Mouse (Mus musculus) stomach, embryonic 14.5 days (tissue): ENCODE results near the gene Ankrd13d. TPM values are rescaled to one million over a fixed set of nuclear protein-coding genes. Genes with fewer than 3 reads are reported as not detected.

Experiments used
- ATAC-seq: fragments of 200-750 bp; cut with Nextera tagmentation; 2 replicates; pipeline ENCODE4 v1.8.0; 2017; ENCODE audit warnings: low read depth, moderate TSS enrichment; ENCODE audit not compliant: insufficient number of reproducible peaks, insufficient read depth, low FRiP score
- H3K27ac ChIP-seq: fragments of 300-500 bp; sonication (generic); 2 replicates; pipeline ENCODE4 v1.5.1; 2014; ENCODE audit warnings: mild to moderate bottlenecking, low read length, moderate library complexity, mixed read lengths
- H3K27me3 ChIP-seq: fragments of 300-500 bp; sonication (generic); 2 replicates; pipeline ENCODE4 v1.6.1; 2014; ENCODE audit warnings: low read length, control low read depth, mixed read lengths; ENCODE audit not compliant: control insufficient read depth, insufficient read depth
- H3K36me3 ChIP-seq: fragments of 300-500 bp; sonication (generic); 2 replicates; pipeline ENCODE4 v1.6.1; 2014; ENCODE audit warnings: mild to moderate bottlenecking, control low read depth, low read length, moderate library complexity, mixed read lengths; ENCODE audit not compliant: control insufficient read depth, insufficient read depth
- H3K4me1 ChIP-seq: fragments of 300-500 bp; sonication (generic); 2 replicates; pipeline ENCODE4 v1.6.1; 2014; ENCODE audit warnings: low read length, control low read depth, mixed read lengths; ENCODE audit not compliant: control insufficient read depth, insufficient read depth
- H3K4me2 ChIP-seq: fragments of 300-500 bp; sonication (generic); replicated peaks from 2 replicates; pipeline ENCODE4 v1.6.1; 2014; ENCODE audit warnings: low read depth, low read length, control low read depth
- H3K4me3 ChIP-seq: fragments of 300-500 bp; sonication (generic); 2 replicates; pipeline ENCODE4 v1.5.1; 2014; ENCODE audit warnings: low read depth, low read length, control low read depth
- H3K9ac ChIP-seq: fragments of 300-500 bp; sonication (generic); replicated peaks from 2 replicates; pipeline ENCODE4 v1.6.1; 2014; ENCODE audit warnings: low read depth, mild to moderate bottlenecking, control low read depth, low read length, moderate library complexity, mixed read lengths
- H3K9me3 ChIP-seq: fragments of 300-500 bp; sonication (generic); 2 replicates; pipeline ENCODE4 v1.6.1; 2016; ENCODE audit warnings: low read depth, low read length, control low read depth; ENCODE audit not compliant: control insufficient read depth
- WGBS: fragments of 180-500 bp; shearing (Covaris S2); extraction: QIAGEN DNeasy Blood & Tissue Kit; methylation state at CpG from one replicate; pipeline ENCODE4 v1.1.7; 2014; 5-methylcytosine and 5-hydroxymethylcytosine counted together
- polyA plus RNA-seq: library from polyadenylated mRNA; unstranded; fragments of >200 nt; fragmentation: Nextera tagmentation; extraction: Ambion mirVana; gene quantifications from 2 replicates; pipeline ENCODE4 v1.2.1, GENCODE M21; 2014

Gene Ankrd13d
- polyA plus RNA-seq, 1 experiment from 2014 or later, result 13.0 TPM

DNA sequence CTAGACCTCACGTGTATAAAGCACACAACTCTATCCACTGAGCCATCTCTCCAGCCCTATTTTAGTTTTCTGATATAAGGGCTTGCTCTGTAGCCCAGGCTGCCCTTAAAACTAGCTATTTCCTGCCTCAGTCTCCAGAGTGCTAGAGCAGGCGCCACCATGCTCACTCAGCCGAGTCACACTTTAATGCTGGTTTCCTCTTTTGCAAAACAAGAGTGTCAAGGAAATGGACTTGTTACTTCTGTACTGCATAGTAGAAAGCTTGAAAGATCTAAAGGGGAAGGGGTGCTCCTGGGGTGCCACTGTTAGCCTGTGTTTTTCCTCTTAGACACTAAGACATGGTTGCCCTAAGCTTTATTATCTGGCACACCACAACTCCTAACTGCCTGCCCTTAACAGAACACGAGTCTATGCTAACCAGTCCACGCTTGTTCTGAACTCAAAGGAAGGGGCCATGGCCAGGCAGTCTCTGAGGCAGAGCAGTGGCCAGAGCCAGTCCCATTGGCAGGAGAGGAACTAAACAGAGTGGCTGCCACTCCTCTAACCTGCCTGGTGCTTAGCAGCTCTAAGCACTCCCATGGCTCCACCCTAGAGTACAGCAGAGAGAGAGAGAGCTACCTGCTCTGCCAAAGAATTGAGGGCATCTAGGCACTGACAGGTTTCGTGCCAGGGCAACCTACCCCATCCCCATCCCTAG is 16.8 kb upstream of the Ankrd13d start:
- H3K4me3 ChIP-seq, result no peak overlapping the region
- no peaks in the 10 kb centered on the region for H3K9me3 ChIP-seq
- no peak overlapping the region for H3K4me2 ChIP-seq
- no peak for ATAC-seq
- no peaks in the 10 kb centered on the region for H3K36me3 ChIP-seq
- H3K27ac ChIP-seq, result no peak overlapping the region; the same call in 1 of the 2 replicates
- no peaks in the 10 kb centered on the region for H3K27me3 ChIP-seq
- no peak overlapping the region for H3K9ac ChIP-seq
- 84% methylated on average over 6 of the region's 6 CpGs for WGBS
- peaks cover 60% of the 10 kb centered on the region for H3K4me1 ChIP-seq

GRCm38 (mm10) chr19:4299126-4299525 is 16.2 kb upstream of the Ankrd13d start:
- no peaks in the 10 kb centered on the region for H3K27me3 ChIP-seq
- H3K4me2 ChIP-seq, result no peak overlapping the region
- 89% methylated on average over 7 of the region's 7 CpGs for WGBS
- H3K36me3 ChIP-seq, result no peaks in the 10 kb centered on the region
- no peak for ATAC-seq
- H3K4me1 ChIP-seq, result peaks cover 54% of the 10 kb centered on the region
- no peak overlapping the region for H3K27ac ChIP-seq
- H3K9ac ChIP-seq, result no peak overlapping the region
- no peak overlapping the region for H3K4me3 ChIP-seq
- no peaks in the 10 kb centered on the region for H3K9me3 ChIP-seq

- WGBS, result 86% methylated on average over 17 of the region's 17 CpGs
- Histone ChIP-seq H3K9ac (no peak overlapping the region), H3K36me3 (no peaks in the 10 kb centered on the region), H3K27ac (no peak overlapping the region), H3K9me3 (no peaks in the 10 kb centered on the region), H3K4me2 (no peak overlapping the region), H3K27me3 (no peaks in the 10 kb centered on the region), H3K4me1 (peaks cover 48% of the 10 kb centered on the region), H3K4me3 (no peak overlapping the region)
- ATAC-seq, result no peak
These were observed 15.6 kb upstream of the Ankrd13d start for GRCm38 (mm10) chr19:4298322-4299121.

GRCm38 (mm10) chr19:4297851-4298250 is 14.9 kb upstream of the Ankrd13d start:
- ATAC-seq, result no peak
- Histone ChIP-seq H3K4me2 (no peak overlapping the region), H3K4me1 (peaks cover 42% of the 10 kb centered on the region), H3K27me3 (no peaks in the 10 kb centered on the region), H3K36me3 (peaks cover 1% of the 10 kb centered on the region; the same call in 1 of the 2 replicates), H3K9me3 (no peaks in the 10 kb centered on the region), H3K9ac (no peak overlapping the region), H3K27ac (no peak overlapping the region; the same call in 1 of the 2 replicates), H3K4me3 (no peak overlapping the region)
- 89% methylated on average over 5 of the region's 5 CpGs for WGBS

- no peak overlapping the region for H3K4me2 ChIP-seq
- H3K4me1 ChIP-seq, result peaks cover 33% of the 10 kb centered on the region
- H3K36me3 ChIP-seq, result peaks cover 14% of the 10 kb centered on the region
- no peak for ATAC-seq
- 0 out of 2 replicates have a peak overlapping the region, but pooled peaks have one; percentile 39 for H3K27ac ChIP-seq
- no peaks in the 10 kb centered on the region for H3K9me3 ChIP-seq
- no peaks in the 10 kb centered on the region for H3K27me3 ChIP-seq
- H3K9ac ChIP-seq, result no peak overlapping the region
- WGBS, result 76% methylated on average over 2 of the region's 2 CpGs
- H3K4me3 ChIP-seq, result no peak overlapping the region
These were observed 13.7 kb upstream of the Ankrd13d start for GRCm38 (mm10) chr19:4296611-4297010.

DNA sequence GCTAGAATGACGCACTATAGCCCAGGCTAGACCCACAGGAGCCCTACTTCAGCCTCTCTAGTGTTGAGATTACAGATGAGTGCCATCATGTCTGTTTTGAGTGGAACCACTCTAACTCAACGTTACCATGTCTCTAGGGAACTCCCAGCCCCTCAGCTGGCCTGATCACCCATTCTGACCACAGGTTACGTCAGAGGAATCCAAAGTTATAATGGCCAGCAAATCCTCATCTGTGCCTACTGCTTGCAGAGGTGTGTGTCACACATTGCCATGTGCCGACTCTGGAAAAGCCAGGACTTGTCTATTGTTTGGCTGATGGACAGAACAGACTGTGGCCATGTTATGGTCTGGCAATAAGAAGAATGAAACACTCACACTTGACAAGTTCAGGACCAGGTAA is 12.5 kb upstream of the Ankrd13d start:
- Histone ChIP-seq H3K36me3 (peaks cover 26% of the 10 kb centered on the region), H3K4me3 (no peak overlapping the region)
- ATAC-seq, result no peak

DNA sequence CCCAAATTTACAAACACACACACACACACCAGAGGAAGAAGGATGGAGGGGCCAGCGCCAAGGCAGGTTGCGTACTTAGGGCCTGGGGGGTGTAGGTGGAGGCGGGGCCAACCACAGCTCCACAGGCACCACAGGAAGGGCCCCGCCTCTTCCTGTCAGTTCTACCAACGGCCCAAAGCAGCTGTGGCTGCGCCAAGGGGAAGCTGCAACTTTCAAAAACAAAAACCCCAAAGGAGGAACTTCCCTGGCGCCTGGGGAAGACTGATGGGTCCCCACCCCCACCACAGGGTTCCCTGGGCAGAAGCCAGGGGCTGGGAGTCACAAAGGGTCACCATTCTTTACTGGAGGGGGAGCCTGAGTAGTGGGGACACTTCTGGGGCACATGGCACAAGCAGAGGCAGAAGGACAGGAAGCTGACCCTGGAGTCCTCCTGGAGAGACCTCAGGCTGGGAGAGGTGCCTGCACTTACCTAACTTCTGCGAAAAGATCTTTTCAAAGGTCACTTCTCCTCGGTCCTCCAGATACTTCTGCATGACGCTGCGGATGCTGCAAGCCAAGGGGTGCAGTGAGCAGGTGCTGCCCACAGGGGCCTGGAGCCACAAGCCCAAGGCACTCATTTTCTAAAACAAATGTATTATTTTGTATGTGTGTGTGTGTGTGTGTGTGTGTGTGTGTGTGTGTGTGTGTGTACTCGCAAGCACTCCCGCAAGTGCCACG is 11.6 kb upstream of the Ankrd13d start:
- ATAC-seq, result no peak
- Histone ChIP-seq H3K27me3 (no peaks in the 10 kb centered on the region), H3K4me1 (peaks cover 14% of the 10 kb centered on the region; the same call in 1 of the 2 replicates), H3K9ac (no peak overlapping the region), H3K36me3 (peaks cover 35% of the 10 kb centered on the region), H3K9me3 (no peaks in the 10 kb centered on the region), H3K27ac (no peak overlapping the region), H3K4me3 (no peak overlapping the region), H3K4me2 (no peak overlapping the region)
- 64% methylated on average over 14 of the region's 14 CpGs for WGBS

More for the DNA sequence above, 12.5 kb upstream of the Ankrd13d start:
- Histone ChIP-seq H3K27ac (no peak overlapping the region), H3K9ac (no peak overlapping the region), H3K4me1 (peaks cover 21% of the 10 kb centered on the region), H3K9me3 (no peaks in the 10 kb centered on the region), H3K27me3 (no peaks in the 10 kb centered on the region), H3K4me2 (no peak overlapping the region)
- WGBS, result 91% methylated on average over 4 of the region's 4 CpGs

- Histone ChIP-seq H3K4me1 (no peaks in the 10 kb centered on the region), H3K4me2 (no peak overlapping the region), H3K4me3 (no peak overlapping the region), H3K9me3 (no peaks in the 10 kb centered on the region), H3K36me3 (peaks cover 67% of the 10 kb centered on the region), H3K27me3 (no peaks in the 10 kb centered on the region), H3K9ac (no peak overlapping the region), H3K27ac (no peak overlapping the region)
- WGBS, result 85% methylated on average over 11 of the region's 11 CpGs
- no peak for ATAC-seq
These were observed 8.2 kb upstream of the Ankrd13d start for GRCm38 (mm10) chr19:4291161-4291560.
